Mouse (Mus musculus) limb, embryonic 12.5 days (tissue): ENCODE results near the gene Fancf. TPM values are rescaled to one million over a fixed set of nuclear protein-coding genes. Genes with fewer than 3 reads are reported as not detected.

Source experiments
- ATAC-seq: fragments of 200-750 bp; cut with Nextera tagmentation; 2 replicates; pipeline ENCODE4 v1.8.0; 2017; ENCODE audit warnings: low read depth, moderate TSS enrichment; ENCODE audit not compliant: insufficient number of reproducible peaks, insufficient read depth, low FRiP score, low TSS enrichment
- H3K27ac ChIP-seq: fragments of 300-500 bp; sonication (generic); 2 replicates; pipeline ENCODE4 v1.5.1; 2016; ENCODE audit warnings: mild to moderate bottlenecking, moderate library complexity
- H3K27me3 ChIP-seq: fragments of 300-500 bp; sonication (generic); 2 replicates; pipeline ENCODE4 v1.6.1; 2016; ENCODE audit warnings: mild to moderate bottlenecking, moderate library complexity
- H3K36me3 ChIP-seq: fragments of 300-500 bp; sonication (generic); 2 replicates; pipeline ENCODE4 v1.6.1; 2016; ENCODE audit warnings: mild to moderate bottlenecking, moderate library complexity
- H3K4me1 ChIP-seq: fragments of 300-500 bp; sonication (generic); replicated peaks from 2 replicates; pipeline ENCODE4 v1.6.1; 2016
- H3K4me2 ChIP-seq: fragments of 300-500 bp; sonication (generic); 2 replicates; pipeline ENCODE4 v1.6.1; 2016; ENCODE audit warnings: mild to moderate bottlenecking, moderate library complexity
- H3K4me3 ChIP-seq: fragments of 300-500 bp; sonication (generic); replicated peaks from 2 replicates; pipeline ENCODE4 v1.5.1; 2016; ENCODE audit warnings: mild to moderate bottlenecking
- H3K9ac ChIP-seq: fragments of 300-500 bp; sonication (generic); replicated peaks from 2 replicates; pipeline ENCODE4 v1.6.1; 2016; ENCODE audit warnings: mild to moderate bottlenecking, moderate library complexity
- H3K9me3 ChIP-seq: fragments of 300-500 bp; sonication (generic); 2 replicates; pipeline ENCODE4 v1.6.1; 2016; ENCODE audit warnings: mild to moderate bottlenecking, moderate library complexity
- WGBS: fragments of 180-500 bp; shearing (Covaris S2); methylation state at CpG from one replicate; pipeline ENCODE4 v1.1.7; 2016; 5-methylcytosine and 5-hydroxymethylcytosine counted together
- polyA plus RNA-seq: library from polyadenylated mRNA; unstranded; fragments of >200 nt; fragmentation: Nextera tagmentation; extraction: Ambion mirVana; gene quantifications from 2 replicates; pipeline ENCODE4 v1.2.1, GENCODE M21; 2016

The Fancf gene
- polyA plus RNA-seq, 1 experiment from 2014 or later, result 27.0 TPM

DNA sequence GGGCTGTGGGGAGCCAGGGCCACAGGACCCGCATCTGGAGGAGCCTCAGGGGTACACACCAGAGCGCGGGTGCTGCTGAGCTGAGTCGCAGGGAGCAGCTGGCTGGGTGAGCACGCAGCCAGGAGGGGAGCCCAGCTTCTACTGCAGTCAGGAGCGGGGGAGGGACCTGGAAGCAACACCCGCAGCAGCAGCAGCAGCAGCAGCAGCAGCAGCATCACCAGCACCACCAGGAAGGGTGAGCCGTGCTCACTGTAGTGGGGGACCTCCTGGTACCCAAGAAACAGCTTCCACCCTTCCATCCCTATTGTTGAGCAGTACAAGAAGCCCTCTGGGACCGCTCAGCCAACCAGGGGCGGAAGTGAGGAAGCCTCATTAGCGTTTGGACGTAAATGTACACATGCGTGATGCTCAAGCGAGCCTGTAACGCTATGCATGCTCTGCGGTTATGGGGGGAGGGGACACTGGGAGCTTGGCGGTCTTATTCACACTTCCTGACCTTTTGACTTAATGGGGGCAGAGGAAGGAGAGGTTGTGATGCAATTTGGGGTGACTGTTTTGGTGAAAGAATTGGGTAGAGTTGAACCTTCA lies 17.2 kb upstream of the Fancf start:
- ATAC-seq, result peak; percentile 91
- Histone ChIP-seq H3K4me3 (peak overlapping the region; percentile 49), H3K27ac (peak overlapping the region; percentile 99), H3K9ac (peak overlapping the region; percentile 71), H3K36me3 (no peaks in the 10 kb centered on the region), H3K9me3 (no peaks in the 10 kb centered on the region), H3K4me1 (peaks cover 35% of the 10 kb centered on the region), H3K27me3 (no peaks in the 10 kb centered on the region), H3K4me2 (peak overlapping the region; percentile 75)
- WGBS, result 2% methylated on average over 17 of the region's 17 CpGs

DNA sequence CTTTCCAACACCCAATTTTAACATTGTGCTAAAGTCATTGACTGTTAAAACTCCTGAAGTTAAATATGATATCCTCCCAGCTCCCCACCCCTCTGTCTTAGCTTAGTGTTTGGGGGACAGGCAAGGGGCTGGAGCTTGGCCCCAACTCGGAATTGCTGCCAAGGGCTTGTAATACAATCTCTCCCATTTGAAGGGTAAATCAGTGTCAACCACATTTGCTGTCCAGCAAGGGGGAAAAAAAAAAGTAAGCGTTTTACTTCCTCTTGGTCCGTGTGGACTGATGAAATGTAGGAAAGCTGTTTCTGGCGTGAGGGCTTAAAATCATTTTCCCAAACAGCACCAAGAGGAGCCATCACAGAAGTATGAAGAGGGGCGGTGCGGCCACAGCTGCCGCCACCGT lies 16.7 kb upstream of the Fancf start:
- Histone ChIP-seq H3K27me3 (no peaks in the 10 kb centered on the region), H3K9ac (peak overlapping the region; percentile 71), H3K4me3 (peak overlapping the region; percentile 49), H3K27ac (peak overlapping the region; percentile 99), H3K4me2 (peak overlapping the region; percentile 75), H3K4me1 (peaks cover 35% of the 10 kb centered on the region), H3K9me3 (no peaks in the 10 kb centered on the region), H3K36me3 (no peaks in the 10 kb centered on the region)
- 0% methylated on average over 8 of the region's 8 CpGs for WGBS
- peak; percentile 86 for ATAC-seq

DNA sequence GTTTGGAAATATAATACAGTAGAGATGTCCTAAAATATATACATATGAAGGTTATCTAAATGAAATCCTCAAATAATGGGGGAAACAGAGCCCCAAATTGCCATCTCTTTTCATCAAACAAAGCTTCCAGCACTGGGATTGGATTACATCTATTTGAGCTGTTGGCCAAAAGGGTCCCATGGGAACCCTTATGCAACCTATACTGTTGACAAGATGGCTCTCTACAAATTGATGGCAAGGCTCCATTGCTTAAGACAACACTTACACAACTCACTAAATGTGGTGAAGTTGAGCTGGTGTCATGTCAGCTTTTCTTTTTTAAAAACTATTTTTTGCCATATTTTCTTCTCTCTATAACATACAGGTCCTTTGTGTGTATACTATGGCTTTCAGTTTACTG lies 14.2 kb upstream of the Fancf start:
- Histone ChIP-seq H3K4me1 (peaks cover 30% of the 10 kb centered on the region), H3K4me2 (no peak overlapping the region), H3K9ac (no peak overlapping the region), H3K36me3 (no peaks in the 10 kb centered on the region; the same call in 1 of the 2 replicates), H3K27me3 (no peaks in the 10 kb centered on the region), H3K9me3 (no peaks in the 10 kb centered on the region), H3K27ac (peak overlapping the region; percentile 41; the same call in 1 of the 2 replicates), H3K4me3 (no peak overlapping the region)
- ATAC-seq, result no peak

DNA sequence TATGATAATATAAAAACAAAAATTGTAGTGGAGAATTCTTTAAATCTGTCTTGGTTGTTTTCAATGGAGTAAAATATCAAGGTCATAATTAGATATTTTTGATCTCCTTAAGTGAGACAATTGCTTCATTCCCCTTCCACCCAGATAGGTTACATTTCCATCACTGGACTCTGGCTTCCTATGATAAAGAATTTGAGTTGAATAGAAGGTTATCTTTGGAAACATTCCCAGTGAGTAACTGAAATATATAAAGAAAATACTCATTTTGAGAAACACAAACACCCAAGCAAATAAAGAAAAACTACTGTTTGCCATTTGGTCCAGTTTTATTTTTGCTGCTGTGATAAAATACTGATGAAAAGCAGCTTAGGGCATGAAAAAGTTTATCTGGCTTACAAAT lies 10.5 kb upstream of the Fancf start:
- Histone ChIP-seq H3K4me3 (no peak overlapping the region), H3K27ac (no peak overlapping the region), H3K9me3 (no peaks in the 10 kb centered on the region), H3K4me1 (0 out of 2 replicates have a peak, but pooled peaks cover 14% of the 10 kb centered on the region), H3K9ac (no peak overlapping the region), H3K4me2 (no peak overlapping the region), H3K36me3 (peaks cover 7% of the 10 kb centered on the region; the same call in 1 of the 2 replicates), H3K27me3 (no peaks in the 10 kb centered on the region)
- ATAC-seq, result no peak

DNA sequence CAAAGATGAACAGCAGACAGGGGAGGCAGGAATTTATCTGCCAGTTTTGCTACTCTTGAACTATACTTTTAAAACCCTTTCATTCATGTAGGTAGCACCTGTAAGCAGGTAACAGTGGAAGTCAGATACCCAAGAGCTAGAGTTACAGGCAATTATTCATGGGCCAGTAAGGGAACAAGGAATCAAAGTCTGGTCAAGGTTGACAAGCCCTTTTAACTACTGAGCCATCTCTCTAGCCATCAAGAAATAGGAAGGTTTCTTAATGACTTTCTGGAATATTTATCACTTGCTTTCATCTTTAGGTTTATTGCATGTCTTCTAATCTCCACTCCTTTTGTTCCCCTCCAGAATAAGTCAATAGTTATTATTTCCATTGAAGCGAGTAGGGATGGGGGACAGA lies 10.0 kb upstream of the Fancf start:
- Histone ChIP-seq H3K27me3 (no peaks in the 10 kb centered on the region), H3K4me1 (0 out of 2 replicates have a peak, but pooled peaks cover 10% of the 10 kb centered on the region), H3K4me2 (no peak overlapping the region), H3K9me3 (no peaks in the 10 kb centered on the region), H3K4me3 (no peak overlapping the region), H3K36me3 (peaks cover 7% of the 10 kb centered on the region; the same call in 1 of the 2 replicates), H3K27ac (no peak overlapping the region), H3K9ac (no peak overlapping the region)
- no peak for ATAC-seq
- WGBS, result 100% methylated on average over 1 of the region's 1 CpGs

DNA sequence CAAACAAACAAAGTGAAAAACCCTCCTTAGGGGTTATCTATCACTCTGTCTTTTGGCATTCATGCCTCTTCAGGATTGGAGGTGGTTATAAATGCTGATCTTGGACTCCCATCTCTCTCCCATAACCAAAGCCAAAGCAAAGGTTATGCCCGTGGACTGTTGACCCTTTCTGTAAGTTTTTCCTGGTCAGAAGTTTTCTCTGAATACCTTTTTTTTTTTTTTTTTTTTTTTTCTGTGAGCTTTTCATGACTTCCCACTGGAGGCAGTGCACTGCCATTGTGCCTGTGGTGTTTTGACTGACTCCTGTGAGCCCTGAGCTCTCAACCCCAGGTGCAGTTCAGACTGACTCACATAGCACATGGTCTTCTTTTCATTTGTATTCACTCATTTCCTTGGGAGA lies 5.9 kb upstream of the Fancf start:
- H3K4me1 ChIP-seq, result peaks cover 20% of the 10 kb centered on the region
- no peaks in the 10 kb centered on the region for H3K9me3 ChIP-seq
- H3K27ac ChIP-seq, result no peak overlapping the region
- H3K4me2 ChIP-seq, result no peak overlapping the region
- no peak overlapping the region for H3K9ac ChIP-seq
- ATAC-seq, result no peak
- H3K27me3 ChIP-seq, result no peaks in the 10 kb centered on the region
- WGBS, result 83% methylated on average over 1 of the region's 1 CpGs
- H3K36me3 ChIP-seq, result peaks cover 7% of the 10 kb centered on the region; the same call in 1 of the 2 replicates
- no peak overlapping the region for H3K4me3 ChIP-seq

DNA sequence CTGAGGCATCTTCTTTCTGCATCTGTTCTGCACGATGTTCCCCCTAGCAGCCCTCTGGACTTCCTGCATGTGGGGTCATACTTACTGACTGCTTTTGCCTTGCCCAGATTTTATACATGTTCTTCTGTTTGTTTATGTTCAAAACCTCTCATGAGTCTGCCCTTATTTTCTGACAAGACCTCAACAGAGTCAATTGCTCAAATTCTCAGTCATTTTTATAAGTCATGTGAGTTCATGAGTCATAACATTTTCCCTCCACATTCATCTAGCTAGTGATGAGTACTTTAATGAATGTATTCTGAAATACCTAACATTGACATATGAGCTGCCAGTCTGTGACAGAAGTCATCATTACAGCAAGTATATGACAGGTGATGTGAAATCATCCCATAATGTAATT lies 3.3 kb upstream of the Fancf start:
- ATAC-seq, result no peak
- WGBS, result 67% methylated on average over 1 of the region's 1 CpGs
- Histone ChIP-seq H3K27ac (peak overlapping the region; percentile 54), H3K9ac (no peak overlapping the region), H3K9me3 (no peaks in the 10 kb centered on the region), H3K36me3 (peaks cover 12% of the 10 kb centered on the region), H3K27me3 (no peaks in the 10 kb centered on the region), H3K4me1 (peaks cover 33% of the 10 kb centered on the region), H3K4me2 (peak overlapping the region; percentile 4; the same call in 1 of the 2 replicates), H3K4me3 (no peak overlapping the region)

DNA sequence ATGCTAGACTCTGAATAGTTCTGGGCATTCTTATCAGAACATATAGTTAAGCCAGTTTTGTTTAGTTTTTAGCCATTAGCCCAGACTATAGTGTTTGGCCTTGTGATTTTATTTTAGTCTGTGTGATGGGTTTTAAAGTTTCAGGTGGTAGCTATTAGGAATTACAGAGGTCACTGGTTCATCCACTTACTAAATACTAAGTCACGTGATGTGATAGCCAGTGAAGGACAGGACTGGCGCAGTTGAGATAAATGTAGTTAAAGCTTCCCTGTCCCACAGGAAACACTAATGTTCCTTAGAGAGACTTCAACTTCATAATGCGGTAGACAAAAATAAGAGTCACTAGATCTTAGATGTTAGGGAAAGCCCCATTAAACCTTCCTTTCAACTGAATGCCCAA lies 775 bp upstream of the Fancf start:
- H3K36me3 ChIP-seq, result peaks cover 15% of the 10 kb centered on the region
- no peak overlapping the region for H3K27ac ChIP-seq
- no peak for ATAC-seq
- H3K9me3 ChIP-seq, result no peaks in the 10 kb centered on the region
- peak overlapping the region; percentile 90; the same call in 1 of the 2 replicates for H3K9ac ChIP-seq
- peak overlapping the region; percentile 66 for H3K4me2 ChIP-seq
- no peaks in the 10 kb centered on the region for H3K27me3 ChIP-seq
- peak overlapping the region; percentile 66 for H3K4me3 ChIP-seq
- peaks cover 33% of the 10 kb centered on the region for H3K4me1 ChIP-seq
- 64% methylated on average over 3 of the region's 3 CpGs for WGBS

DNA sequence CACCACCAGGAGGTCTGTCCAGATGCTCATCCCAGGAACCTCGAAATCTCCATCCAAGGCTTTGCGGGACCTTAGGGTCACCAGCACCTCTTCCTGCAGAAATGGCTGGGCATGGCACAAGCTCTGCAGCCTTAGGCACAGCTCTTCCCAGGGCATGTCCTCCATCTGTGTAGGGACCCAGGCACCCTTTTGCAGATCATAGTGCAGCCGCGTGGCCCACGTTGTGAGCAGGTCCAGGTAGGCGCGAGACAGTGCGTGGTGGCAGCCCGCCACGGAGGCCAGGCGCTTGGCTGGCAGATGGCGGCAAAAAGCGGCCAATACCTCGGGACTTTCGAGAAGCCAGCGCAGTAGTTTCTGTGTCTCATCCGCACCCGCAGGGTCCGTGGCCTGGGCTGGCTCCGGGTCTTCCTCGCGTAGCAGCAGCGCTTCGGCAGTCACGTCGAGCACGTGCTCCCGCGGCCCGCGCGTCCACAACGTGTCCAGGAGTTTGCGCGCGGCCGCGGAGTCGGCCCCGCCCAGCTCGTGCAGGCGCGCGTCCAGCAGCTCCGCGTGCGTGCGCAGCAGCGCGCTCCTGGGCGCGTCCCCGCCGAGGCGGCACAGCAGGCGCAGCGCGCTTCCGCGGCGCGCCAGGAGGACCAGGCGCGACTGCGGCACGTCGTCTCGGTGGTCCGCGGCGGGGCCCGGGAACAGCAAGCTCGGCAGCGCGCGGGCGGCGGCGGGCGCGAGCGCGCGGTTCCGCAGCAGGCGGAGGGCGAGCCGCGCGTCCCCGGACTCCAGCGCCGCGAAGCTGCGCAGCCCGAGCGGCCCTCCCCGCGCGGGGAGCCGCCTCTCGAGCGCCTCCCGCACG lies 594 bp downstream of the Fancf start, which contains the start of gene Gas2:
Gene Gas2, plus strand, starts transcription at position 766 of the 847 bp plus-strand sequence.
- H3K9ac ChIP-seq, result peak within 1 kb of the TSS; percentile 90
- ATAC-seq, result peak; percentile 80
- H3K36me3 ChIP-seq, result peaks cover 23% of the 10 kb centered on the region
- 7% methylated on average over 103 of the region's 105 CpGs for WGBS
- H3K9me3 ChIP-seq, result no peaks in the 10 kb centered on the region
- peak within 1 kb of the TSS; percentile 99 for H3K27ac ChIP-seq
- peak within 1 kb of the TSS; percentile 66 for H3K4me2 ChIP-seq
- peaks cover 33% of the 10 kb centered on the region for H3K4me1 ChIP-seq
- no peaks in the 10 kb centered on the region for H3K27me3 ChIP-seq
- H3K4me3 ChIP-seq, result peak within 1 kb of the TSS; percentile 66

DNA sequence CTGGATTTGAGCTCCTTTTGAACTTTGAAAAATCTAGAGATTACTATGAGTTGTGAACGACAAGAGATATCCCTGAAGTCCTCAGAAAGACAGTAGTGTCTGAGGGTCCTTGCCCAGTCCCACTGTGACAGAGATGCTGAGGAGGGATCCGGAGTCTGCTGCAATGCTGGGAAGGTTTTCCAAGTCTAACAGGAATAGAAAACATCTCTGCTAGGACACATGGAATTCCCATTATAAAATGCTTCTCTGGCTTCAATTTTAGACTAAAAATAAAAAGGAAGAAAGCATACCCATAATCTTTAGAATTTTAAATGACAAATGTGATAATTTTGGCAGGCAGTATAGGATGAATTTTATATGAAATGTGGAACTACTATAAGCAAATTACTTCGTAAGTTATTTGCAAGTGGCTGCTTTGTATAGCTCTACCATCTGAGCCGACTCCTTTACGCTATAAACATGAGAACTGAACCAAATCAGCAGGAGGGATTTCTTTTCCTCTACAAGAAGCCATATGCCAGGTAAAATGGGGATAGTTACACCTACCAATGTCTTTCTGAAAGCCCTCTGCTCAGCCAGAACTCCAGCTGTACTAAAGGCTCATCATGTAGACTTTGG lies 10.1 kb downstream of the Fancf start:
- no peaks in the 10 kb centered on the region for H3K27me3 ChIP-seq
- ATAC-seq, result no peak
- no peak overlapping the region for H3K4me3 ChIP-seq
- no peak overlapping the region; the same call in 1 of the 2 replicates for H3K27ac ChIP-seq
- no peak overlapping the region for H3K4me2 ChIP-seq
- H3K36me3 ChIP-seq, result 0 out of 2 replicates have a peak, but pooled peaks cover 2% of the 10 kb centered on the region
- no peak overlapping the region for H3K9ac ChIP-seq
- no peaks in the 10 kb centered on the region for H3K4me1 ChIP-seq
- H3K9me3 ChIP-seq, result no peaks in the 10 kb centered on the region
- 83% methylated on average over 5 of the region's 5 CpGs for WGBS

DNA sequence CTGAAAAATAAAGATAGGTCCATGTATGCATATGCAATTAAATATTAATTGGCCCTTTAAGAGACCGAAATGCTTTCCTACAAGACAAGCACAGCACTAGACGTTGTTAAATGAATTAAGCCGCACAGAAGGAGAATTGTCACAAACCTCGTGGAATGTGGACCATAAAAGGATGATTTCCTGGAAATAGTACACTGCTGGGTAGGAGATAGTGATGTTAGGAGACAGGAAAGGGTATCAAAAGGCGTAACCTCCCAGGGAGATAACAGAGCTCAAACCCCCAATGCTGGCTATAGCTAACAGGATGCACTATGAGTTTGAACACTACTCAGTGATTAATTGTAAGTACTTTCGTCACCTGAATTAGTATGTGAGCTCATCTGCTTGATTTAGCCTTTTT lies 11.2 kb downstream of the Fancf start:
- 84% methylated on average over 6 of the region's 6 CpGs for WGBS
- no peak for ATAC-seq
- no peaks in the 10 kb centered on the region for H3K36me3 ChIP-seq

More for the DNA sequence above, 11.2 kb downstream of the Fancf start:
- H3K4me3 ChIP-seq, result no peak overlapping the region
- no peaks in the 10 kb centered on the region for H3K27me3 ChIP-seq
- no peak overlapping the region for H3K9ac ChIP-seq
- H3K9me3 ChIP-seq, result no peaks in the 10 kb centered on the region
- no peak overlapping the region for H3K27ac ChIP-seq
- H3K4me2 ChIP-seq, result no peak overlapping the region
- no peaks in the 10 kb centered on the region for H3K4me1 ChIP-seq
